Mouse (Mus musculus): Measurements from ENCODE around the gene Arf1.

- TF ChIP-seq POLR2A (IDR thresholded peaks at IDR 0.05; ENCODE audit: low read depth, low read length) (no peak), CTCF (IDR thresholded peaks at IDR 0.05; ENCODE audit: extremely low read depth, insufficient read length, insufficient replicate concordance, low read depth, low read length) (no peak)
Observed at GRCm38 (mm10) chr11:59165616-59166241, 62.3 kb downstream of the Arf1 start.

Data from small intestine, adult 2 months (tissue).